Mouse (Mus musculus): Measurements from ENCODE around the gene Edc3. TPM values are rescaled to one million over a fixed set of nuclear protein-coding genes. Genes with fewer than 3 reads are reported as not detected.
A peak's percentile ranks its signal among the peaks of the same experiment; 100 is the strongest.

Gene Edc3
- polyA plus RNA-seq, 1 experiment from 2014 or later = 13.8 TPM

DNA sequence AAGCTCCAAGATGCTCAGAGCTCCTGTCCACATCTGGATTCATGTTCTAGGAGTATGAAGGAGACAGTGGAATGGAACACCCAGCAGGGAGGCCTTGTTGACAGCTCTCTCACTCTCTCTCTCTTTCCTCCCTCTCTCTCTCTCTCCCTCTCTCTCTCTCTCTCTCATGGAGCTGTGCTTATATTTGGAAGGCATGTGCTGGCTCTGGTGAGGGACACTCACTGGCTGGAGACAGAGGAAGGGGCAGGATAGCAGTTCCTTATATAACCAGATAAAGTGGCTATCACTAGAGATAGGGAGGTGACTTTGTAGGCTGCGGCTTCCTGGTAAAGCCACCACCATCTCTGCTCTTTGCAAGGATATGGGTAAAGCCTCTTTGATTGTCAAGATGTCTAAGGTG, 61.9 kb downstream of the Edc3 start:
- Histone ChIP-seq H3K9ac (peak overlapping the region; percentile 57), H3K4me3 (replicated peaks) (peak overlapping the region; percentile 43), H3K27ac (replicated peaks) (peak overlapping the region; percentile 99), H3K9me3 (replicated peaks) (no peaks in the 10 kb centered on the region), H3K36me3 (replicated peaks) (no peaks in the 10 kb centered on the region), H3K4me1 (replicated peaks) (peaks cover 89% of the 10 kb centered on the region), H3K27me3 (0 out of 2 replicates have a peak, but pooled peaks cover 4% of the 10 kb centered on the region), H3K4me2 (peak overlapping the region; percentile 64)
- ATAC-seq (ENCODE audit: insufficient read depth) = peak; percentile 3; the same call in 1 of the 2 replicates
- 13% methylated on average over 1 of the region's 1 CpGs for WGBS (ENCODE audit: insufficient replicate concordance)

DNA sequence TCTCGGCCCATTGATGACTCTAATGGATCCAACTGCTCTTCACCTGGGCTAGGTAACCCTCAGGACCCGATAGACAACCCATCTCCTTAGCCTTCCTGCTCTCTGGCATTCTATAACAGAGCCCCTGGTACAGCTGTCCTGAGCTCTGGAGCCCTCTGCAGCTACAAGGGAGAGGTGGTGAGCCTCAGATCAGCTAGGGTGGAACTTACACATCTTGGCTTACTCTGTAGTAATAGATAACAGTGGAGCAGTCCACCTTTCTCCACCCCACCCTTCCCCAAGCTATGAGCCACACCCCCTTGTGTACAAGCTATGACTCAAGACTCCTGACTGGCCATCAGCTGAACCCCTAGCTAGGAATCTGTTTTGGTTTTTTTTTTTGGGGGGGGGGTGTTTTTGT, 62.5 kb downstream of the Edc3 start:
- Histone ChIP-seq H3K4me2 (peak overlapping the region; percentile 64), H3K9ac (peak overlapping the region; percentile 57), H3K27me3 (0 out of 2 replicates have a peak, but pooled peaks cover 4% of the 10 kb centered on the region), H3K4me1 (replicated peaks) (peaks cover 91% of the 10 kb centered on the region), H3K4me3 (replicated peaks) (peak overlapping the region; percentile 43), H3K27ac (replicated peaks) (peak overlapping the region; percentile 99), H3K36me3 (replicated peaks) (no peaks in the 10 kb centered on the region), H3K9me3 (replicated peaks) (no peaks in the 10 kb centered on the region)
- WGBS (ENCODE audit: insufficient replicate concordance) = 42% methylated on average over 2 of the region's 2 CpGs
- ATAC-seq (ENCODE audit: insufficient read depth) = peak; percentile 75

DNA sequence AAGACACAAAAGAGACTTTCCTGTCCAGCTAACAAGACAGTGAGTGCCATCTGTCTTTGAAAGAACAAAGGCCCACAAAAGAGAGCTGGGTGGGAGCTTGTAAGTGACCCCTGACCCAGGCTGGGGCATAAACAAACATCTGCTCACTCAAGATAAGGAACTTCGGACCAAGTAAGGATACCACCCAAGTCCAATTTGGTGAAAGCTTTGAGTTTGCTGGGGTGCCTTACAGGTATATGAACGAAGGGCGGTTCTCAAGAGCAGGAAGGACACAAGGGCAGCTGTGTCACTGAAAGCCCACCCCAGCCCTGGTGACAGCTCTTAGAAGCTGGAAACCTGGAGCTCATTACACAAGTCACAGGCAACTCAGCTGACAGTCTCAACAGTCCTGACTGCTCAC, 65.4 kb downstream of the Edc3 start:
- H3K9me3 ChIP-seq (replicated peaks) = no peaks in the 10 kb centered on the region
- peaks cover 72% of the 10 kb centered on the region for H3K4me1 ChIP-seq (replicated peaks)
- no peak; the same call in 1 of the 2 replicates for ATAC-seq (ENCODE audit: insufficient read depth)
- H3K27me3 ChIP-seq = no peaks in the 10 kb centered on the region
- no peaks in the 10 kb centered on the region for H3K36me3 ChIP-seq (replicated peaks)
- 0 out of 2 replicates have a peak overlapping the region, but pooled peaks have one; percentile 1 for H3K4me3 ChIP-seq (replicated peaks)
- peak overlapping the region; percentile 48 for H3K9ac ChIP-seq
- H3K4me2 ChIP-seq = peak overlapping the region; percentile 64
- 50% methylated on average over 3 of the region's 3 CpGs for WGBS (ENCODE audit: insufficient replicate concordance)
- peak overlapping the region; percentile 99 for H3K27ac ChIP-seq (replicated peaks)

DNA sequence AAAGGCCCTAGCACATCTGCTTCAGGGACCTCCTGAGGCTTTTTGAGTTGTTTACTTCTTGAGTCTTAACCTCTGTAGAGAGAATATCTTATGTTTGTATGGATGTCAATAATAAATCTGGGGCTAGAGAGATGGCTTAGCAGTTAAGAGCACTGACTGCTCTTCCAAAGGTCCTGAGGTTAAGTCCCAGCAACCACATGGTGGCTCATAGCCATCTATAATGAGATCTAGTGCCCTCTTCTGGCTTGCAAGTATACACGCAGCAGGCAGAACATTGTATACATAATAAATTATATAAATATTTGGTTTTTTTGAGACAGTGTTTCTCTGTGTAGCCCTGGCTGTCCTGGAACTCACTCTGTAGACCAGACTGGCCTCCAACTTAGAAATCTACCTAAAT, 65.8 kb downstream of the Edc3 start:
- Histone ChIP-seq H3K4me3 (replicated peaks) (0 out of 2 replicates have a peak overlapping the region, but pooled peaks have one; percentile 1), H3K27me3 (no peaks in the 10 kb centered on the region), H3K9me3 (replicated peaks) (no peaks in the 10 kb centered on the region), H3K4me2 (peak overlapping the region; percentile 64), H3K27ac (replicated peaks) (peak overlapping the region; percentile 99), H3K4me1 (replicated peaks) (peaks cover 68% of the 10 kb centered on the region), H3K36me3 (replicated peaks) (no peaks in the 10 kb centered on the region), H3K9ac (peak overlapping the region; percentile 48; the same call in 1 of the 2 replicates)
- 0% methylated on average over 1 of the region's 1 CpGs for WGBS (ENCODE audit: insufficient replicate concordance)
- no peak for ATAC-seq (ENCODE audit: insufficient read depth)

DNA sequence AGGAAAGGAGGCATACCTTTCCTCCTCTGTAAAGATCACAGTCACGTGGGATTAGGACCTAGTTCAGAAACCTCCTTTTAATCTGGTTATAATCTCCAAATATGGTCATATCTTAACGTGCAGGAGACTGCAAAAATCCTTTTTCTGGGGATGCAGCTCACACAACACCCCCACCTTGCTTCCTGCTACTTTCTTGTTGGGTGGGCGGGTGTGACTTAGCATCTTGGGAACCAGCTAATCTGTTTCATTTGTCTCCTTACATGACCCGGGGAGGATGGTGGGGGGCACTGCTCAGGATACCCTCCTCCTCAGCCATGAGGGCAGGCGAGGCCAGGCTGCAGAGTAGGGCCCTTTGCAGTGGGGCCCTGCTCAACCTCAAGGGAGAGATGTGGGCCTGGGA, 66.7 kb downstream of the Edc3 start:
- 52% methylated on average over 5 of the region's 5 CpGs for WGBS (ENCODE audit: insufficient replicate concordance)
- no peak for ATAC-seq (ENCODE audit: insufficient read depth)
- H3K4me1 ChIP-seq (replicated peaks) = peaks cover 59% of the 10 kb centered on the region
- no peaks in the 10 kb centered on the region for H3K36me3 ChIP-seq (replicated peaks)
- peak overlapping the region; percentile 46; the same call in 1 of the 2 replicates for H3K27ac ChIP-seq (replicated peaks)
- no peak overlapping the region for H3K4me3 ChIP-seq (replicated peaks)
- no peak overlapping the region for H3K9ac ChIP-seq
- no peaks in the 10 kb centered on the region for H3K9me3 ChIP-seq (replicated peaks)
- H3K4me2 ChIP-seq = no peak overlapping the region
- no peaks in the 10 kb centered on the region for H3K27me3 ChIP-seq

DNA sequence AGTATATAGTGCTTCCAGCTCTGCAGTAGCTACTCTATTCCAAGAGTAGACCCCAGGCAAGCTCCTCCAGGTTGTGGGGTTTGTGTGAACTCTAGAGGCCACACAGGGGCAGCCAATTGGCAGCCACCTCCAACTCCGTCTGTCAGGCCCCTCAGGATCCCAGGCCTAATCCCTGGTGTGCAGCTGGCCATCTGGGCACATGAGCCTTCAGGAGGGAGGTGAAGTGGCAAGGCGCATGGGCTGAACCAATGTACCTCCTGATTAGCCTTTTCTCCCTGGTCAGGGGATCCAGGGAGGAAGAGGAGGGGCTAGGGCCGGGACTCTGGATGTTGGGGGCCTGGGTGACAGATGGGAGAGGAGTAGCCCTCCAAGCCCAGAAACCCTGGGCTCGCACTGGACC, 67.4 kb downstream of the Edc3 start:
- Histone ChIP-seq H3K9me3 (replicated peaks) (no peaks in the 10 kb centered on the region), H3K4me2 (no peak overlapping the region), H3K27ac (replicated peaks) (no peak overlapping the region), H3K9ac (no peak overlapping the region), H3K4me3 (replicated peaks) (no peak overlapping the region), H3K4me1 (replicated peaks) (peaks cover 53% of the 10 kb centered on the region), H3K27me3 (no peaks in the 10 kb centered on the region), H3K36me3 (replicated peaks) (no peaks in the 10 kb centered on the region)
- 58% methylated on average over 4 of the region's 4 CpGs for WGBS (ENCODE audit: insufficient replicate concordance)
- no peak for ATAC-seq (ENCODE audit: insufficient read depth)

DNA sequence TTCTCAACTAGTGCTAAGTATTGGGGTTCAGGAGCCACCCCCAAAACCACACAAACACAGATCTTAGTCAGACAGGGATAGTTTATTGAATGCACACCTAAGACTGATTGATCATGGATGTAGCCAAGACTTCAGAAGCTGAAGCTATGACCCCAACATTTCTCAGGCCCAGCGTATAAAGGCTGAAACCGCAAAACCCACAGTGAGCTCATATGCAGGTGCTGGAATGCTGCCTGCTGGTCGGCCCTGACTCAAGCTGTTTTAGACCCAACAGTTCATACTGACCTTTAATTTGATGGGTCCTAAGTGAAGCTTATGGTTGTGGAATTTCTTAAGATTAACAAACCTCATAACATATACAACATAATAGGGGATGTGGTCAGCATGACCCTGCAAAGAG, 74.3 kb downstream of the Edc3 start:
- Histone ChIP-seq H3K9me3 (replicated peaks) (no peaks in the 10 kb centered on the region), H3K27me3 (no peaks in the 10 kb centered on the region), H3K9ac (no peak overlapping the region), H3K4me1 (replicated peaks) (peaks cover 9% of the 10 kb centered on the region; the same call in 1 of the 2 replicates), H3K27ac (replicated peaks) (no peak overlapping the region), H3K4me2 (no peak overlapping the region), H3K4me3 (replicated peaks) (no peak overlapping the region), H3K36me3 (replicated peaks) (no peaks in the 10 kb centered on the region)
- no peak for ATAC-seq (ENCODE audit: insufficient read depth)
- WGBS (ENCODE audit: insufficient replicate concordance) = 68% methylated on average over 3 of the region's 3 CpGs

DNA sequence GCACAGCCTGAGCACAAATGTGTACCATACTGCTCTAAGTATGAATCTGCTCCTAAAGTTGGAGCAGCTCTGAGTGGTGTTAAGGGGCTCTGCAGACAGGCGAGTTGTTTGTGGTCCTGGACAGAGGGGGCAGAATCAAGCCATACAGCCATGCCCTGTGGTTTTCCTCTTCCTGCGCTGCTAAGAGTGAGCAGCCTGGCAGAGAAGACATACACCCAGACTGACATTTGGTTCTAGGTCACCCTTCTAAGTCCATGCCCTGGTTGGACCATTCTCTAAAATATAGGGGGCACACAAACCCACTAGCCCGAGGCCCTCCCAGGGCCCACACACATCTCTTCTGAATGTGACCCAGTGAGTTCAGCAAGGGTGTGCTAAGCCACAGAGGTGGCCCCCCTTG, 81.4 kb downstream of the Edc3 start:
- WGBS (ENCODE audit: insufficient replicate concordance) = 29% methylated on average over 3 of the region's 3 CpGs
- H3K27ac ChIP-seq (replicated peaks) = no peak overlapping the region
- ATAC-seq (ENCODE audit: insufficient read depth) = no peak

DNA sequence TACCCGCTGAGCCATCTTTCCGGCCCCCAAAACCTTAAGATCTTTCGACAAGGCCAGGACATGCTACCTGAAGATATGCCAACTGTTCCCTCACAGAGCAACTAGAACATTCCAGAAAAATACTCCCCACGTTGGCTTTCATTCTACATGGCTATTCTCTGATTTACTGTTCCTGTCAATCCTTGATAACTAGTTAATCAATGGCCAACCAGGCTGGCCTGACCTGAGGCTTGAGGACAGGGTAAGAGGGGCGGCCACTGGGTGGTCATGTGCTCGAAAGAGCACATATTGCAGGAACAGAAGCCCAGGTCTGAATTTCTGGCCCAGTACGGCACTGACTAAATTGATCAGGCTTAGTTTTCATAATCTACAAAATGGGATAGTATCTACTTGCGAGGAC, 89.1 kb downstream of the Edc3 start:
- Histone ChIP-seq H3K9me3 (replicated peaks) (no peaks in the 10 kb centered on the region), H3K4me1 (replicated peaks) (peaks cover 25% of the 10 kb centered on the region), H3K9ac (no peak overlapping the region), H3K27me3 (no peaks in the 10 kb centered on the region), H3K27ac (replicated peaks) (no peak overlapping the region), H3K4me2 (no peak overlapping the region), H3K4me3 (replicated peaks) (no peak overlapping the region), H3K36me3 (replicated peaks) (peaks cover 58% of the 10 kb centered on the region)
- no peak for ATAC-seq (ENCODE audit: insufficient read depth)
- WGBS (ENCODE audit: insufficient replicate concordance) = 83% methylated on average over 8 of the region's 8 CpGs

More for the DNA sequence above, 81.4 kb downstream of the Edc3 start:
- Histone ChIP-seq H3K4me3 (replicated peaks) (no peak overlapping the region), H3K9ac (no peak overlapping the region), H3K4me1 (replicated peaks) (peaks cover 8% of the 10 kb centered on the region; the same call in 1 of the 2 replicates), H3K4me2 (no peak overlapping the region), H3K27me3 (no peaks in the 10 kb centered on the region), H3K9me3 (replicated peaks) (no peaks in the 10 kb centered on the region), H3K36me3 (replicated peaks) (peaks cover 47% of the 10 kb centered on the region)

DNA sequence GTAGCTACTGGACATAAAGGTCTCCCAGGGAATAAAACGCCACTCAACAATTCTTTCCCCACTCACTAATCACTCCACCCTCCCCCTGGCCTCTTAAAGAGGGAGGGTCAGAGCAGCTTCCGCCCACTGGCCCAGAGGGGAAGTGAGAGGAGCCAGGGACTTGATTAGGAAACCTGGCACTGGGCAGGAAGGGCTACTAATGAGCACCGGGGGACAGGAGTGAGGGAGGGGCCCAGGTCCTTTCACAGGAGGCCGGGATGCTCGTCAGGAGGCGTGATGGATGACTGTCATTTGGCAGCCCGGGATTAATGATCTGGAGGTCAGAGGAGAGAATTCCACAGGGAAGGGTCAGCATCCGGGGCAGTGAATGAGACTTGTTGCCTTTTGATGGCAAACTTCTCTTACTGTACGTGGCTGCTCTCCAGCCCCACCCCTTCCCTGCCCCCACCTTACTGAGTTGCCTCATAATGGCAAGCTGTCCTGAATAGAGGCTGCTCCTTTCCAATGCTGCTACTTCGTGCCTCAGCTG, 90.4 kb downstream of the Edc3 start:
- Histone ChIP-seq H3K27me3 (no peaks in the 10 kb centered on the region), H3K27ac (replicated peaks) (0 out of 2 replicates have a peak overlapping the region, but pooled peaks have one; percentile 24), H3K4me1 (replicated peaks) (peaks cover 36% of the 10 kb centered on the region), H3K4me2 (0 out of 2 replicates have a peak overlapping the region, but pooled peaks have one; percentile 11), H3K36me3 (replicated peaks) (peaks cover 45% of the 10 kb centered on the region), H3K4me3 (replicated peaks) (no peak overlapping the region), H3K9me3 (replicated peaks) (no peaks in the 10 kb centered on the region), H3K9ac (no peak overlapping the region)
- ATAC-seq (ENCODE audit: insufficient read depth) = no peak
- 46% methylated on average over 10 of the region's 10 CpGs for WGBS (ENCODE audit: insufficient replicate concordance)

DNA sequence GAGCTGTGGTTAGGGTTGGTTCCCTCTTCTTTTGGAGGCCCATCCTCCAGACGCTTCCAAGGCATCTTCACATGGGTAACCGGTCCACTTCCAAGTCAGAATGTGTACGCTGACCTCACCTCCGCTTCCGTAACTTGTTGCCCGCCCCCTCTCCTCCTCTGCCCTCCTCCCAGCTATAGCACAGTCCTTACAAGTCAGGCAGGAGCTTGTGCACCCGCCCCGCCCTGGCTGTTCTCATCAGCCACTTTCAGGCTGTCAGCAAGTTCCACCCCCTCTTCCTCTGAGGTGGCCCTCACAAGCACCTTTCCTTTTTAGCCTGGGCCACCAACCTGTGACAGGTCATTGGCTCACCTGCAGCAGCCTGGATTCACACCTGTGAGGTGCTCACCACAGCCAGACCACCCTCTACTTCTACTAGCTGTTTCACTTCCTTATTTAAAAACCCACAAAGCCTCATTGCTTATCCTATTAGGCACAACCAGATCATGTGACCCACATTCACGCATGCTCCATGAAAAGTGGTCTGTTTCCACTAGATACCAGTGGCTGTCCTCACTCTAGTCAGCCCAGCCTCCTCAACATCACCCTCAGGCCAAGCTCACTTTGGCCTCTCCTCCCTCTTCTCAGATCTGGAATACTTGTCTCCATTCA, 92.1 kb downstream of the Edc3 start:
- peaks cover 50% of the 10 kb centered on the region for H3K4me1 ChIP-seq (replicated peaks)
- peak overlapping the region; percentile 34; the same call in 1 of the 2 replicates for H3K27ac ChIP-seq (replicated peaks)
- H3K9me3 ChIP-seq (replicated peaks) = no peaks in the 10 kb centered on the region
- no peak overlapping the region for H3K4me3 ChIP-seq (replicated peaks)
- 56% methylated on average over 9 of the region's 9 CpGs for WGBS (ENCODE audit: insufficient replicate concordance)
- ATAC-seq (ENCODE audit: insufficient read depth) = peak; percentile 64
- H3K27me3 ChIP-seq = no peaks in the 10 kb centered on the region
- H3K4me2 ChIP-seq = peak overlapping the region; percentile 23; the same call in 1 of the 2 replicates
- H3K9ac ChIP-seq = no peak overlapping the region
- H3K36me3 ChIP-seq (replicated peaks) = peaks cover 29% of the 10 kb centered on the region
